In the genomic region with DNA sequence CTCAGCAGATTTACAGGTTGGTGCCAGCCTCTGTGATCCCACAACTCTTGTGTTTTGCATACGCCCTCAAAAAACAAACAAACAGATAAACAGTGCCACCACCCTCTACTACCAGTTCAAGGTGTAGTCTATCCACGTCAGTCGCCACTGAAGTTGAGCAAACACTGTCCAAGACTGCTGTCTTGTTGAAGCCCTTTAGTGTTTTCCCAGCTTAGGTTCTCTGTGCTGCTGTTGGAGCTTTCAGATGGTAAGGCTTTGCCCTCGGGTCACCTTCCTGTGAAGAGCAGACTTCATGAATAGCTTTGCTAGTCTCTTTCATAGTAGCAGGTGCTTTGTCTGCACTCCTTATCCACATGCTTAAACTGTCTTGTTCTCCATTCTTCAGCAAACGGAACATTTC, we compare ENCODE assay signal across 24 mouse cellular contexts.
"Had no signal": no experiment of that assay in that cellular context is flagged by ENCODE, and none has a peak within 500 bp of the region (broad histone marks: within the 10 kb centered on the region; RNA-seq: fewer than 3 reads in every experiment).

No protein-coding gene starts in this region.

- H3K4me2 ChIP-seq: limb, embryonic 12.5 days; limb, embryonic 13.5 days; limb, embryonic 15.5 days; liver, embryonic 11.5 days; liver, embryonic 12.5 days; liver, embryonic 13.5 days; liver, embryonic 15.5 days; lung, embryonic 14.5 days; lung, embryonic 15.5 days; midbrain, embryonic 11.5 days; midbrain, embryonic 12.5 days; midbrain, embryonic 13.5 days; midbrain, embryonic 15.5 days; neural tube, embryonic 12.5 days had no signal

- H3K36me3 ChIP-seq: limb, embryonic 10.5 days; limb, embryonic 12.5 days; limb, embryonic 13.5 days; limb, embryonic 15.5 days; liver, embryonic 12.5 days; liver, embryonic 13.5 days; liver, embryonic 15.5 days; lung, embryonic 15.5 days; midbrain, embryonic 10.5 days; midbrain, embryonic 12.5 days; midbrain, embryonic 13.5 days; midbrain, embryonic 15.5 days; neural tube, embryonic 12.5 days had no signal

- H3K4me1 ChIP-seq: liver, embryonic 12.5 days; liver, embryonic 13.5 days; liver, embryonic 15.5 days; megakaryocyte, embryonic 14.5 days; midbrain, embryonic 12.5 days; midbrain, embryonic 13.5 days; midbrain, embryonic 15.5 days; neural tube, embryonic 12.5 days had no signal

- H3K4me3 ChIP-seq: limb, embryonic 10.5 days; limb, embryonic 12.5 days; limb, embryonic 13.5 days; limb, embryonic 15.5 days; liver, embryonic 12.5 days; liver, embryonic 13.5 days; liver, embryonic 15.5 days; lung, embryonic 15.5 days; megakaryocyte, embryonic 14.5 days; midbrain, embryonic 10.5 days; midbrain, embryonic 12.5 days; midbrain, embryonic 13.5 days; midbrain, embryonic 15.5 days; myocyte; neural tube, embryonic 12.5 days had no signal

- H3K9ac ChIP-seq: limb, embryonic 12.5 days; limb, embryonic 13.5 days; limb, embryonic 15.5 days; liver, embryonic 12.5 days; liver, embryonic 13.5 days; liver, embryonic 14.5 days; liver, embryonic 15.5 days; liver, postnatal 0 days; lung, embryonic 14.5 days; lung, embryonic 15.5 days; midbrain, embryonic 12.5 days; midbrain, embryonic 13.5 days; midbrain, embryonic 15.5 days; neural tube, embryonic 12.5 days had no signal

- H3K27ac ChIP-seq: limb, embryonic 10.5 days; limb, embryonic 12.5 days; limb, embryonic 13.5 days; limb, embryonic 15.5 days; liver, embryonic 12.5 days; liver, embryonic 13.5 days; liver, embryonic 14.5 days; liver, embryonic 15.5 days; lung, embryonic 15.5 days; macrophage; midbrain, embryonic 10.5 days; midbrain, embryonic 12.5 days; midbrain, embryonic 13.5 days; midbrain, embryonic 15.5 days; neural tube, embryonic 12.5 days had no signal

- DNase-seq: left cerebral cortex, postnatal 4 days; liver had no signal

- ATAC-seq: liver, postnatal 0 days; lung, postnatal 0 days; midbrain, embryonic 13.5 days; midbrain, embryonic 15.5 days had no signal

- H3K9me3 ChIP-seq: limb, embryonic 10.5 days; limb, embryonic 12.5 days; limb, embryonic 13.5 days; limb, embryonic 15.5 days; liver, embryonic 12.5 days; liver, embryonic 13.5 days; liver, embryonic 15.5 days; lung, embryonic 15.5 days; midbrain, embryonic 10.5 days; midbrain, embryonic 12.5 days; midbrain, embryonic 13.5 days; midbrain, embryonic 15.5 days; neural tube, embryonic 12.5 days had no signal

- H3K27me3 ChIP-seq: limb, embryonic 12.5 days; limb, embryonic 13.5 days; limb, embryonic 15.5 days; liver, embryonic 12.5 days; liver, embryonic 13.5 days; liver, embryonic 15.5 days; lung, embryonic 15.5 days; megakaryocyte, embryonic 14.5 days; midbrain, embryonic 12.5 days; midbrain, embryonic 13.5 days; midbrain, embryonic 15.5 days; neural tube, embryonic 12.5 days had no signal
